In the genomic region with DNA sequence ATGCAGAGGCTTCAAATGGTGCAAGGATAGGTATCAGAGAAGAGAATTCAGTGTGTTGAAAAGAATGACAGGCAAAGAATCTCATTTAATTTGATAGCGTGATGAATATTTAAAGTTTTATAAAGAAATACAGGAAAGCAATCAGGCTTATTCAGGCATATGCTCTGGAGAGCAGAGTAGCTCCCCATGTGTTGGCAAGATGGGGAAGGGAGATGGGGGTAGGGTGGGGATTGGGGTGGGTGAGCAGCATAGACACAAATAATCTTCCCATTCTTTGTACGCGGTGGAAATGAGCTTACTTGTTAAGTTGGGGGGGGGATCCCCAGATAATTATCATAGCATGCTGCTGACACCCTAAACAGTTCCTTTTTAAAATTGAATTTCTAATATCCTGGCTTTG, we compare ENCODE assay signal across 29 mouse cellular contexts. TPM values are rescaled to one million over a fixed set of nuclear protein-coding genes. Genes with fewer than 3 reads are reported as not detected.
"Had no signal": no experiment of that assay in that cellular context is flagged by ENCODE, and none has a peak within 500 bp of the region (broad histone marks: within the 10 kb centered on the region; RNA-seq: fewer than 3 reads in every experiment).

No protein-coding gene starts in this region.

- H3K4me1 ChIP-seq: heart, embryonic 13.5 days; heart, embryonic 15.5 days; hindbrain, embryonic 13.5 days; hindbrain, embryonic 15.5 days; kidney, embryonic 15.5 days; limb, embryonic 10.5 days; limb, embryonic 12.5 days; liver, embryonic 13.5 days; liver, embryonic 15.5 days had no signal

- DNase-seq: gastrocnemius, postnatal 14 days; gastrocnemius, postnatal 36 days; heart, adult 11 months; heart, adult 2 months; heart, postnatal 14 days; heart, postnatal 36 days; kidney, adult 11 months; kidney, adult 2 months; kidney, adult 9 months; kidney, postnatal 14 days; kidney, postnatal 36 days; liver; liver, embryonic 13.5 days; liver, postnatal 0 days had no signal

- ATAC-seq: hindbrain, postnatal 0 days; intestine, embryonic 16.5 days; liver, postnatal 0 days had no signal

- H3K9ac ChIP-seq: heart, embryonic 13.5 days; heart, embryonic 15.5 days; hindbrain, embryonic 13.5 days; hindbrain, embryonic 15.5 days; kidney, embryonic 15.5 days; limb, embryonic 12.5 days; liver, embryonic 13.5 days; liver, embryonic 15.5 days; liver, postnatal 0 days had no signal

- H3K36me3 ChIP-seq: heart, embryonic 13.5 days; heart, embryonic 15.5 days; hindbrain, embryonic 13.5 days; hindbrain, embryonic 15.5 days; kidney, embryonic 15.5 days; limb, embryonic 10.5 days; limb, embryonic 12.5 days; liver, embryonic 13.5 days; liver, embryonic 15.5 days had no signal

- H3K27ac ChIP-seq: heart, adult 2 months; heart, embryonic 13.5 days; heart, embryonic 15.5 days; hindbrain, embryonic 13.5 days; hindbrain, embryonic 15.5 days; hindbrain, postnatal 0 days; kidney, embryonic 15.5 days; kidney, postnatal 0 days; left cerebral cortex, adult 2 months; limb, embryonic 10.5 days; limb, embryonic 12.5 days; liver, embryonic 13.5 days; liver, embryonic 15.5 days had no signal

- H3K4me3 ChIP-seq: heart, adult 2 months; heart, embryonic 13.5 days; heart, embryonic 15.5 days; hindbrain, embryonic 13.5 days; hindbrain, embryonic 15.5 days; kidney, embryonic 15.5 days; left cerebral cortex, adult 2 months; limb, embryonic 10.5 days; limb, embryonic 12.5 days; liver, embryonic 13.5 days; liver, embryonic 15.5 days had no signal

- H3K9me3 ChIP-seq: heart, embryonic 13.5 days; heart, embryonic 15.5 days; hindbrain, embryonic 13.5 days; hindbrain, embryonic 15.5 days; kidney, embryonic 15.5 days; limb, embryonic 10.5 days; limb, embryonic 12.5 days; liver, embryonic 13.5 days; liver, embryonic 15.5 days had no signal

- H3K27me3 ChIP-seq: hindbrain, embryonic 13.5 days; hindbrain, embryonic 15.5 days; kidney, embryonic 15.5 days; liver, embryonic 13.5 days; liver, embryonic 15.5 days had no signal

- H3K4me2 ChIP-seq: heart, embryonic 11.5 days; heart, embryonic 13.5 days; heart, embryonic 15.5 days; hindbrain, embryonic 13.5 days; hindbrain, embryonic 15.5 days; kidney, embryonic 15.5 days; limb, embryonic 12.5 days; liver, embryonic 11.5 days; liver, embryonic 13.5 days; liver, embryonic 15.5 days had no signal

RNA-seq across cellular contexts. Expression of gene Lrfn2, which starts 13.7 kb away (rescaled TPM):
- total RNA-seq: hematopoietic stem cell, adult 5-6 weeks had no signal
- polyA plus RNA-seq: heart, embryonic 11.5 days; limb, embryonic 10.5 days; liver, embryonic 15.5 days; liver, postnatal 0 days had no signal
